Mouse (Mus musculus) erythroblast, embryonic 14.5 days (primary cell): ENCODE measurements around the gene Syngr4.

Source experiments
- GATA1 ChIP-seq: IDR thresholded peaks from 2 replicates; pipeline ENCODE4 v1.6.1; 2012; ENCODE audit warnings: low read length, inconsistent platforms, mixed read lengths
- TAL1 ChIP-seq: IDR thresholded peaks from 3 replicates; pipeline ENCODE4 v1.6.1; 2012; ENCODE audit warnings: low read length, inconsistent platforms, mixed read lengths

GRCm38 (mm10) chr7:45902481-45903002 lies 6.0 kb upstream of the Syngr4 start:
- no peak for TF ChIP-seq GATA1
- TF ChIP-seq TAL1: no peak
